Mouse (Mus musculus) ES-E14 (cell line): ENCODE results near the gene Anxa9. TPM values are rescaled to one million over a fixed set of nuclear protein-coding genes. Genes with fewer than 3 reads are reported as not detected.

ENCODE experiments used
- DNase-seq: peaks from one replicate; pipeline ENCODE4 v3.0.0-alpha.2; 2013; ENCODE audit warnings: low read depth, low spot score
- H3K27ac ChIP-seq: 2 replicates; pipeline ENCODE4 v1.5.1; 2012; ENCODE audit warnings: low read depth, mild to moderate bottlenecking, low read length, moderate library complexity, mixed read lengths; ENCODE audit not compliant: poor library complexity, insufficient read depth, severe bottlenecking
- H3K36me3 ChIP-seq: 2 replicates; pipeline ENCODE4 v1.6.1; 2012; ENCODE audit warnings: mild to moderate bottlenecking, low read length, moderate library complexity, mixed read lengths; ENCODE audit not compliant: control insufficient read depth, poor library complexity, insufficient read depth, severe bottlenecking
- H3K4me1 ChIP-seq, 2 experiments: fragments of 150-350 bp in 1 of 2; sonication (generic) in 1 of 2; 2 replicates each; pipeline ENCODE4 v1.6.1; 2012; ENCODE audit warnings: low read length in 2 of 2, mild to moderate bottlenecking in 1 of 2, mixed read lengths in 1 of 2; ENCODE audit not compliant: control insufficient read depth in 2 of 2, insufficient read depth in 2 of 2, poor library complexity in 1 of 2
- H3K4me3 ChIP-seq, 2 experiments: fragments of 150-350 bp in 1 of 2; sonication (generic) in 1 of 2; 2 replicates each; pipeline ENCODE4 v1.5.1; 2012; ENCODE audit warnings: low read length in 2 of 2, low read depth in 1 of 2, mild to moderate bottlenecking in 1 of 2, mixed read lengths in 1 of 2; ENCODE audit not compliant: insufficient read depth in 1 of 2, poor library complexity in 1 of 2, severe bottlenecking in 1 of 2
- H3K9ac ChIP-seq: 2 replicates; pipeline ENCODE4 v1.6.1; 2012; ENCODE audit warnings: low read depth, mild to moderate bottlenecking, low read length, mixed read lengths; ENCODE audit not compliant: poor library complexity, insufficient read depth, severe bottlenecking
- H3K9me3 ChIP-seq: fragments of 150-350 bp; sonication (generic); 2 replicates; pipeline ENCODE4 v1.6.1; 2012; ENCODE audit warnings: low read depth, mild to moderate bottlenecking, low read length; ENCODE audit not compliant: control insufficient read depth, insufficient read depth
- CHD2 ChIP-seq: IDR thresholded peaks from 2 replicates; pipeline ENCODE4 v1.6.1; 2014; ENCODE audit warnings: mild to moderate bottlenecking, low read depth, low read length, inconsistent platforms
- HCFC1 ChIP-seq: IDR thresholded peaks from 2 replicates; pipeline ENCODE4 v1.6.1; 2012; ENCODE audit warnings: low read length, inconsistent platforms, borderline replicate concordance; ENCODE audit not compliant: insufficient read depth
- MAFK ChIP-seq: IDR thresholded peaks from 2 replicates; pipeline ENCODE4 v1.6.1; 2014; ENCODE audit warnings: mild to moderate bottlenecking, low read depth, low read length, inconsistent platforms; ENCODE audit not compliant: insufficient read depth
- ZC3H11A ChIP-seq: IDR thresholded peaks from 2 replicates; pipeline ENCODE4 v1.6.1; 2012; ENCODE audit warnings: low read depth, mild to moderate bottlenecking, inconsistent platforms, low read length, borderline replicate concordance
- ZNF384 ChIP-seq: IDR thresholded peaks from 2 replicates; pipeline ENCODE4 v1.6.1; 2012; ENCODE audit warnings: low read depth, low read length, inconsistent platforms
- in situ Hi-C, 2 experiments: fragments of 600-800 bp; cut with MboI; formaldehyde crosslinking; loops; one replicate each; pipeline ENCODE4 v1.15.1; 2025; ENCODE audit warnings: low sequenced_read_pairs in 2 of 2, inconsistent platforms in 1 of 2; ENCODE audit not compliant: unreplicated experiment in 2 of 2
- total RNA-seq: library from RNA; depleted of rRNA; stranded (reverse); fragments of 300-350 nt; gene quantifications from 2 replicates; pipeline ENCODE4 v1.2.3, GENCODE M21; 2012

The Anxa9 gene
- total RNA-seq, 1 experiment = 0.58 TPM

DNA sequence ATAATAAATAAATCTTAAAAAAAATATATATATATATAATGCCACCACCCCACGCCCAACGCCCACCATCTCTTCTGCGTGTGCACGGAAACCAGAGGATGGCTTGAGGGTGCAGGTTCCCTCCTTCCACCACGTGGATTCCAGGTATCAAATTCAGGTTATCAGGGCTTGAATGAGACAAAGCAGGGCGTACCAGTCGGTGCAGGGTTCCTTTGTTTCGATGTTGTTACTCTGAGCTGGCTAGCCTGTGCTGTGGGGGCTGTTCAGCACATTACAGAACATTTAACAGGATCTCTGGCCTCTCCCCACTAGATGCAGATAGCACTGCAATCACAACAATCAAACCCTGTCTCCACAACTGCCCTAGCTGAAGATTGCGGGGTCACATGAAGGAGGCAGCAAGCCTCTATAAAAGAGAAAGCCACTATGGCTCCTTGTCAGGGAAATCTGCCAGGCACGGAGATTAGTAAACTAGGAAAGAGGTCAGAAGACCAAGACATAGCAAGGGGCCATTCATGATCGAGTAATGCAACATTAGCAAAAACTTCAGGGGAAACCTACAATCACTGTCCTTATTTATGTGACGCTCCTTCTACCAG, 36.1 kb downstream of the Anxa9 start:
- no peaks in the 10 kb centered on the region for H3K9me3 ChIP-seq
- 0 out of 4 replicates have a peak overlapping the region, but pooled peaks of 1 of the 2 experiments have one; percentile 11 for H3K4me3 ChIP-seq
- no peak for DNase-seq
- H3K9ac ChIP-seq = peak overlapping the region; percentile 20; the same call in 1 of the 2 replicates
- in situ Hi-C loops = no loop called here
- peaks cover 11% of the 10 kb centered on the region for H3K36me3 ChIP-seq
- H3K27ac ChIP-seq = peak overlapping the region; percentile 56
- H3K4me1 ChIP-seq = peaks cover 9 to 31% of the 10 kb centered on the region in 2 experiments
- TF ChIP-seq ZC3H11A (no peak), MAFK (no peak), HCFC1 (no peak), CHD2 (no peak), ZNF384 (no peak)

DNA sequence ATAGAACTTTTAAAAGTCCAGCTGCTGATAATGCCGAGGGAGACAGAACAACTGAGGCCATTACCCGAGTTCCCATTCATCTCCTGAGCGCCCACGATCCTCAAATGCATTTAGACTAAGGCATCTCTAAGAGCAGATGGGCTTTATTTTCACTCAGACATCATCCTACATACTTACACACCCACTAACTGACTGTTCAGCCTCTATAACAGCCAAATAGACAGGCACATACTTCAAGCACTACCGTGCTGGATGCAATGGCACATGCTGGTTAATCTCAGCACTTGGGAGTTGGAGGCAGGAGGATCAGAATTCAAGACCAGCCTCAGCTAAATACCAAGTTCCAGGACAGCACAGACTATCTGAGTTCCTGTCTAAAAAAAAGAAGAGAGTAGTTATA, 37.2 kb downstream of the Anxa9 start:
- no peak for DNase-seq
- H3K27ac ChIP-seq = peak overlapping the region; percentile 24; the same call in 1 of the 2 replicates

DNA sequence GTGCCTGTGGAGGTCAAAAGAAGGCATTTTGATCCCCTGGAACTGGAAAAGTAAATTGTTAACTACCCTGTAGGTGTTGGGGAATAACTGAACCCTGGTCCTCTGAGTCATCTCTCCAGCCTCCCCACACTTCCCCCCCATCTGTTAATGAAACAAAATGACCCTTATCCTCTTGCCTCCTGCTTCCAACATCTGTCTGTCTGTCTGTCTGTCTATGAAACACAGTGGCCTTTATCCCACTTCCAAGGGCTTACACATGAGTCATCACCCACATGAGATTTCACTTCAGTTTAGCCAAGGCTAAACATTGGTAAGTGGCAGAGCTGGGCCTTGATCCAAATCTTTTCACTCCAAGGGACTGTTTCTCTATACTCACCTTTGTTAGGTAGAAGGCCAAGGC, 39.1 kb downstream of the Anxa9 start:
- no peak overlapping the region for H3K4me3 ChIP-seq
- in situ Hi-C loops = no loop called here
- H3K9me3 ChIP-seq = no peaks in the 10 kb centered on the region
- H3K4me1 ChIP-seq = peaks cover 9 to 21% of the 10 kb centered on the region in 2 experiments
- TF ChIP-seq ZC3H11A = no peak
- TF ChIP-seq HCFC1 = no peak
- TF ChIP-seq ZNF384 = no peak
- no peak for TF ChIP-seq MAFK
- TF ChIP-seq CHD2 = no peak
- peaks cover 19% of the 10 kb centered on the region for H3K36me3 ChIP-seq
- DNase-seq = no peak
- H3K27ac ChIP-seq = no peak overlapping the region
- H3K9ac ChIP-seq = no peak overlapping the region

More for the DNA sequence above, 37.2 kb downstream of the Anxa9 start:
- Histone ChIP-seq H3K4me1 (peaks cover 9 to 28% of the 10 kb centered on the region in 2 experiments), H3K4me3 (0 out of 4 replicates have a peak overlapping the region, but pooled peaks of 1 of the 2 experiments have one; percentile 5), H3K9ac (peak overlapping the region; percentile 48; the same call in 1 of the 2 replicates), H3K36me3 (peaks cover 13% of the 10 kb centered on the region), H3K9me3 (no peaks in the 10 kb centered on the region)
- in situ Hi-C loops = no loop called here
- TF ChIP-seq CHD2 (no peak), MAFK (no peak), ZNF384 (no peak), HCFC1 (no peak), ZC3H11A (no peak)

GRCm38 (mm10) chr3:95266052-95266451, 40.9 kb downstream of the Anxa9 start:
- no peak overlapping the region for H3K9ac ChIP-seq
- H3K4me1 ChIP-seq = peaks cover 5 to 15% of the 10 kb centered on the region in 2 experiments; a peak in 3 of 4 replicates
- no peaks in the 10 kb centered on the region for H3K9me3 ChIP-seq
- TF ChIP-seq ZNF384 (no peak), CHD2 (no peak), MAFK (no peak), HCFC1 (no peak), ZC3H11A (no peak)
- no peak for DNase-seq
- peaks cover 20% of the 10 kb centered on the region for H3K36me3 ChIP-seq
- no peak overlapping the region for H3K27ac ChIP-seq
- in situ Hi-C loops = no loop called here
- no peak overlapping the region for H3K4me3 ChIP-seq
